Mouse (Mus musculus): ENCODE data around the gene Ccnb1. TPM values are rescaled to one million over a fixed set of nuclear protein-coding genes. Genes with fewer than 3 reads are reported as not detected.

Gene Ccnb1
- polyA plus RNA-seq (2012; rRNA removed): 72.6 and 104 TPM in 2 replicates

DNA sequence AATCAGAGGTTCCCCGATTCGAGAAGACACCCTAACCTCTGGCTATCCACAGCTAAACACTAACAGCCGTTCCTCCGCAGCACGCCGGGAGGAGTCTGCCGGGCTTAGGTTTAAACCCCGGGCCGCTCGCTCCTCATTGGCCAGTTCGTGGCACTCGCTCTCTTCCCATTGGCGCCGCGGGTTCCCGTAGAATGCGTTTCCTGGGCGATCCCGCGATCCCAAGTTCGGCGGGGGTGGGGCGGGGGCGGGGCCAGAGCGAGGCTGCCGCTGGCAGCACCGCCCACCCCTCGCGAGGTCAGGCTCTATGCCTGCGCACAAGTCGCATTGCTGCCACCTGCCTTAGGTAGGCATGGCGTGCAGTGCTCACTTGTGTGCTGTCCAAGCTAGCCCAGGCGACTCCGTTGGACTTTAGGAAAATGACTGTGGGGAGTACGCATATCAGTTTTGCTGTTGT lies at the start of gene Ccnb1:
Ccnb1 (minus strand) TSS at position 157 of the 454 bp plus-strand sequence.

DNA sequence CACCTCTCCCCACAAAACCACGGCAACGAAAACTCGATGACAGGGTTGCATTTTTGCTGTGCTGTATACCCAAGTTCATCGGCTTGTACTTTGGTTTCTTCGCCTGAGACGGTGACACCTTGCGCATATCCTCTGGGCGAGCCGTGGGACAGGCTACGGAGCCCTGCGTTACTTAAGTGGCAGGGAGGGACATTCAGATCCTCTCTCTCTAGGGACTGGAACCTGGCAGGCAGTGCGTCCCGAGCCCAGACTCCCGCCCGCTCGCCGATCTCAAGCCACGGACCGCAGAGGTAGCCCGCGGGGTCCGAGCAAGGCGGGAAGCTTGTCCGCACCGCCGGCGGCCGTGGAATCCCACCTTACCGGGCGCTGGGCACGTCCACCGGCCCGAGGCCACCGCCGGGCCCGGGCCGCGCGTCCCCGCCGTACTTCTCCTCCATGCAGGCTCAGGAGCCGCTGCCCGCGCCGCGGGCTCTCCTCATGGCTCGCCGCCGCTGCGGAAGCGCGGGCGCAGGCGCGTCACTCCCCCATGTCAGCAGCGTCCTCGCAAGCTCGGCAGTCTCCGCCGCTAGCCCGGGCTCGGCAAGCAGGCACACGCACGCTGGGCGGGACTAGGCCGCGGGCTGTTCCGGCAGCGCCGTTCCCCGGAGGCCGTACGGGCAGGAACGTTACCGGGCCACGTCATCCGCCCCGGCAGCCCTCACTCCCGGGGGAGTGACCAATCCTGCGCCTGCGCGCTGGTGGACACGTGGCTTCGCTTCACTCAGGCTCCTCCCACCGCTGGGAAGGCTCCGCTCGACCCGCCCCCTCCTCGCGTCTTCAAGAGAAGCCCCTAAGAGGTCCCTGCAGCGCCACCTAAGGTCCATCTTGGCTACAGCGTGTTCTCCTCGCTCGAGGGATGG lies 46.6 kb upstream of the Ccnb1 start, which contains the start of gene Slc30a5:
Slc30a5 (minus strand) TSS at position 687 of the 899 bp plus-strand sequence.

DNA sequence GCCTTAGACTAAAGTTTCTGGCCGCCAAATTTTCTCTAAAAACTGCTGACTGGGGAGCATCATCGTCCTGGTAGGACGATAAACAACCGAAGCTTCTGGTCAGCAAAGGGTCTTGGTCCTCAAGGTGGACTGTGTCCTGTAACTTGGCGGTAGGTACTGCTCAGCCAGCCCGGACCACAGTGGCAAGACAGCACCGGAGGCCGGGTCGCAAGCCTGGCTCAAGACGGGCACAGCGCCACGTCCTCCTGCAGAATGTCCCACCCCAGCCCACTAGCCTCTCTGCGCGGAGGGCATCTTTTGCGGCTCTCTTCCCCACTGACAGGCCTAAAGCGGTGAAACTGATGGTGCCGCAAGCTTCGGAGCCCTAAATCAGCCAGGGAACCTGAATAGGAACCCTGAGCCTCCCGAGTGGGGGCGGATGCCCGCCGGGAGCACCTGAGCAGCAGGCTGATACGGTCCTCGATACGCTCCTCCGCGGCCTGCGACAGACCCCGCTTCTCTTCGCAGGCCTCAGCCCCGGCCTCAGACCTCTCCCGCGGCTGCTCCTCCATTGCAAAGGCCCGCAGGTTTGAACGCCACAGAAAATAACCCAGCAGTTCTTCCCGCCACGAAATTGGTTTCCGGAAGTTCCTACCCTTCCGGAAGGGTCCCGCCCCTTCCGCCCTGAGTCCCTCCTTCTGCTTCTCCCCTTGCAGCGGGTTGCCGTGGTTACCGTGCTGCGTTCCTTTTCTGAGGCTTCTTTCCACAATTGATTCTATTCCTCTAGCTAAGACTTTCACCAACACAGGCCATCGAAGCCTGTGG lies 10.9 kb downstream of the Ccnb1 start, which contains the start of gene Cenph:
Cenph (minus strand) TSS at position 648 of the 804 bp plus-strand sequence.

DNA sequence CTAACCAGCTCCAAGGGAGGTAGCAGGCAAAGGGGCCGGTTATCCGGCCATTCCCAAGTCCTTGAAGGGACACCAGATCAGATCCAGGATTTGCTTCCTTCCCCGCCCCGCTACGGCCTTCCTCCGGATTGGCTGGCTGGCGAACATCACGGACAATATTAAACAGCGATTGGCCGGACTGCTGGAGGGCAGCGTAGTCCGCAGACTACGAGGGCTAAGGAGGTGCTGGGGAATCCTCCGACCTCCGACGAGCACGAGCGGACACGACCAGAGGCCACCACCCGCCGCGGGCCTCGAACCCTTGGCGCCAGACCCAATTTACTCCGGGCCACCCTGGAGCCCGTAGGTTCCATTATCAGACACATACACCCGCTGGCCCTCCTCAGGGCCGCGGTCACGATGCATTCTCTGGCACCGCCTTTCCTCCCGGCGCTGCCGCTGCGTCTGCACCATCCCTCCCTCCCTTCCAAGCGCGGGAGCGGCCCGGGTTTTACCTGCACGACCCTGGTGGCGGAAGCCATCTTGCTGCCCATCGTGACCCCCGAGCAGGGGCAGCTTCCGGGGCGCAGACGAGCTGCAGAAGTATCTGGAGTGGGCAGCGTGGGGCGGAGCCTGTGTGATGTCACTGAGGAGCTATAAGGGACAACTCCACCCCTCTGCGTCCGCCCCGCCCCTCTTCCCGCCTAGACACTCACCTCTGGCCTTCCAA lies 42.2 kb downstream of the Ccnb1 start, which contains the start of gene Mrps36:
Mrps36 (minus strand) TSS at position 624 of the 709 bp plus-strand sequence.

DNA sequence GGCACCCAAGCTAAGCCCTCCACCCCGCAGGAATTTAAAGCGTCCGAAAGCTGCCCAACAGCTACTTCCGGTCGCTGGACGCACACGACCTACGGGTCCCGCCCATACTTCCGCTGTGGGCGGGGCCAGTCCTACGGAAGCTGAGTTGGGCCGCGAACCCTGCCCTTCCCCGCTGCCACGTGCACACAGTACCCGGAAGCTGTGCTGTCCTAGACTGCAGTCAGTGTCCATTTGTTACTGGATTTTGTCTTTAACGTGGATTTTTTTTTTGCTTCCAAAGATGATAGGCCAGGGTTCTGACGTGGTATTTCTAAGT lies 55.6 kb downstream of the Ccnb1 start, which contains the start of gene Cdk7:
Cdk7 (minus strand) TSS at position 79 of the 316 bp plus-strand sequence.

Other genes with a start within 250 kb of the Ccnb1 start
- gene Ocln, start 233.9 kb downstream of the Ccnb1 start, polyA plus RNA-seq (2012; rRNA removed): 2.8 TPM in 2 replicates
- gene Marveld2, start 169.6 kb downstream of the Ccnb1 start, polyA plus RNA-seq (2012; rRNA removed): 1.8 and 2.8 TPM in 2 replicates
- 252 and 281 TPM in 2 replicates for gene Ak6, start 135.6 kb downstream of the Ccnb1 start, polyA plus RNA-seq (2012; rRNA removed)
- gene Rad17, start 135.5 kb downstream of the Ccnb1 start, polyA plus RNA-seq (2012; rRNA removed): 15.8 and 18.6 TPM in 2 replicates
- 28.4 and 28.7 TPM in 2 replicates for gene Taf9, start 135.0 kb downstream of the Ccnb1 start, polyA plus RNA-seq (2012; rRNA removed)
- gene Ccdc125, start 116.9 kb downstream of the Ccnb1 start, polyA plus RNA-seq (2012; rRNA removed): 1.3 and 1.6 TPM in 2 replicates
- gene Cdk7, start 55.6 kb downstream of the Ccnb1 start, polyA plus RNA-seq (2012; rRNA removed): 33.1 and 34.7 TPM in 2 replicates
- gene Mrps36, start 41.9 kb downstream of the Ccnb1 start, polyA plus RNA-seq (2012; rRNA removed): 63.1 and 63.6 TPM in 2 replicates
- gene Cenph, start 10.7 kb downstream of the Ccnb1 start, polyA plus RNA-seq (2012; rRNA removed): 14.4 and 14.5 TPM in 2 replicates
- 40.3 and 44.6 TPM in 2 replicates for gene Slc30a5, start 46.9 kb upstream of the Ccnb1 start, polyA plus RNA-seq (2012; rRNA removed)

All from central nervous system, embryonic 14 days (tissue).